ENCODE assay signal across 8 mouse cellular contexts in genomic region chr5:134951053-134951884, GRCm38 (mm10). TPM values are rescaled to one million over a fixed set of nuclear protein-coding genes. Genes with fewer than 3 reads are reported as not detected.
DNase-seq lines count a peak whose midpoint lies in the region; ATAC-seq and TF ChIP-seq lines count a peak whose summit lies in the region.
"Had no signal": no experiment of that assay in that cellular context is flagged by ENCODE, and none has a peak within 500 bp of the region (broad histone marks: within the 10 kb centered on the region; RNA-seq: fewer than 3 reads in every experiment).

No protein-coding gene starts in this region.

- no peaks in the 10 kb centered on the region for H3K9me3 ChIP-seq in heart, embryonic 10.5 days
- no peaks in the 10 kb centered on the region for H3K9me3 ChIP-seq in limb, embryonic 13.5 days
- H3K9me3 ChIP-seq in stomach, embryonic 14.5 days (ENCODE audit: control insufficient read depth, low read depth, low read length), result no peaks in the 10 kb centered on the region
- no peaks in the 10 kb centered on the region for H3K9me3 ChIP-seq in forebrain, postnatal 0 days (ENCODE audit: low read length)

- H3K4me2 ChIP-seq in limb, embryonic 13.5 days (replicated peaks), result peak overlapping the region; percentile 42
- peak overlapping the region; percentile 30 for H3K4me2 ChIP-seq in stomach, embryonic 14.5 days (replicated peaks; ENCODE audit: low read depth, low read length)
- H3K4me2 ChIP-seq in forebrain, postnatal 0 days (ENCODE audit: low read depth), result no peak overlapping the region

- peaks cover 24% of the 10 kb centered on the region for H3K27me3 ChIP-seq in heart, embryonic 10.5 days (ENCODE audit: insufficient read depth, poor library complexity, severe bottlenecking)
- peaks cover 26% of the 10 kb centered on the region for H3K27me3 ChIP-seq in limb, embryonic 13.5 days
- peaks cover 3% of the 10 kb centered on the region; the same call in 1 of the 2 replicates for H3K27me3 ChIP-seq in stomach, embryonic 14.5 days (ENCODE audit: control insufficient read depth, insufficient read depth, low read length)
- peaks cover 12% of the 10 kb centered on the region; the same call in 1 of the 2 replicates for H3K27me3 ChIP-seq in forebrain, postnatal 0 days (ENCODE audit: insufficient read depth, low read length)

- H3K4me1 ChIP-seq in heart, embryonic 10.5 days, result peaks cover 42% of the 10 kb centered on the region
- H3K4me1 ChIP-seq in limb, embryonic 13.5 days, result peaks cover 27% of the 10 kb centered on the region
- H3K4me1 ChIP-seq in stomach, embryonic 14.5 days (ENCODE audit: control insufficient read depth, insufficient read depth, low read length), result peaks cover 19% of the 10 kb centered on the region; the same call in 1 of the 2 replicates
- H3K4me1 ChIP-seq in forebrain, postnatal 0 days (ENCODE audit: insufficient read depth), result no peaks in the 10 kb centered on the region

- H3K9ac ChIP-seq in limb, embryonic 13.5 days, result peak overlapping the region; percentile 35; the same call in 1 of the 2 replicates
- no peak overlapping the region for H3K9ac ChIP-seq in stomach, embryonic 14.5 days (replicated peaks; ENCODE audit: low read depth, low read length)
- no peak overlapping the region for H3K9ac ChIP-seq in forebrain, postnatal 0 days

- peak overlapping the region; percentile 88 for H3K27ac ChIP-seq in heart, embryonic 10.5 days
- H3K27ac ChIP-seq in limb, embryonic 13.5 days, result no peak overlapping the region
- peak overlapping the region; percentile 75; the same call in 1 of the 2 replicates for H3K27ac ChIP-seq in stomach, embryonic 14.5 days (ENCODE audit: low read length)
- H3K27ac ChIP-seq in forebrain, postnatal 0 days (ENCODE audit: low read depth, low read length), result no peak overlapping the region

- TF ChIP-seq CTCF in forebrain, postnatal 0 days (IDR thresholded peaks at IDR 0.05; ENCODE audit: low read depth), result no peak

- ATAC-seq in limb, embryonic 13.5 days (ENCODE audit: low FRiP score, low read depth), result peak; percentile 15; the same call in 1 of the 2 replicates
- ATAC-seq in stomach, embryonic 14.5 days (ENCODE audit: insufficient number of reproducible peaks, insufficient read depth, low FRiP score, low read depth), result peak; percentile 70
- no peak for ATAC-seq in forebrain, postnatal 0 days

- H3K36me3 ChIP-seq in heart, embryonic 10.5 days, result no peaks in the 10 kb centered on the region
- no peaks in the 10 kb centered on the region for H3K36me3 ChIP-seq in limb, embryonic 13.5 days
- H3K36me3 ChIP-seq in stomach, embryonic 14.5 days (ENCODE audit: control insufficient read depth, insufficient read depth, low read length), result no peaks in the 10 kb centered on the region
- H3K36me3 ChIP-seq in forebrain, postnatal 0 days (ENCODE audit: insufficient read depth), result no peaks in the 10 kb centered on the region

- peak overlapping the region; percentile 48 for H3K4me3 ChIP-seq in heart, embryonic 10.5 days
- no peak overlapping the region for H3K4me3 ChIP-seq in limb, embryonic 13.5 days
- 0 out of 2 replicates have a peak overlapping the region, but pooled peaks have one; percentile 1 for H3K4me3 ChIP-seq in stomach, embryonic 14.5 days (ENCODE audit: low read depth, low read length)
- no peak overlapping the region for H3K4me3 ChIP-seq in forebrain, postnatal 0 days (ENCODE audit: low read depth, low read length)

- DNase-seq in c-Kit-positive CD71-negative TER-119-negative erythroid progenitor cells, embryonic 14.5 days (ENCODE audit: low read depth), result peak; percentile 42
- DNase-seq in heart, embryonic 10.5 days (ENCODE audit: low spot score), result peak; percentile 91
- no peak for DNase-seq in right cerebral cortex, postnatal 4 days
- no peak for DNase-seq in forebrain, postnatal 0 days
- DNase-seq in spleen, adult 18-20 months, result no peak

- WGBS in heart, embryonic 10.5 days, result 13% methylated on average over 19 of the region's 19 CpGs
- 18% methylated on average over 19 of the region's 19 CpGs for WGBS in limb, embryonic 13.5 days
- 8% methylated on average over 19 of the region's 19 CpGs for WGBS in stomach, embryonic 14.5 days
- 54% methylated on average over 19 of the region's 19 CpGs for WGBS in forebrain, postnatal 0 days

RNA-seq across cellular contexts. Expression of gene Cldn4, which starts 4.5 kb away (rescaled TPM):
- polyA plus RNA-seq in heart, embryonic 10.5 days (2016; fragmentation: Nextera tagmentation; extraction: Ambion mirVana), result 2.8 and 6.9 TPM in 2 replicates
- 16.7 and 18.9 TPM in 2 replicates for polyA plus RNA-seq in limb, embryonic 13.5 days (2015; fragmentation: Nextera tagmentation; extraction: Ambion mirVana)
- polyA plus RNA-seq in stomach, embryonic 14.5 days (2014; fragmentation: Nextera tagmentation; extraction: Ambion mirVana), result 91.5 and 93.9 TPM in 2 replicates
- total RNA-seq in forebrain, postnatal 0 days (2014; rRNA removed), result not detected in 2 replicates
- polyA plus RNA-seq in forebrain, postnatal 0 days (2015; fragmentation: Nextera tagmentation; extraction: Ambion mirVana), result not detected in 2 replicates

RNA-seq across cellular contexts. Expression of gene Mettl27, which starts 19.1 kb away (rescaled TPM):
- polyA plus RNA-seq in heart, embryonic 10.5 days (2016; fragmentation: Nextera tagmentation; extraction: Ambion mirVana), result 8.8 and 12.1 TPM in 2 replicates
- polyA plus RNA-seq in limb, embryonic 13.5 days (2015; fragmentation: Nextera tagmentation; extraction: Ambion mirVana), result 19.9 and 21.7 TPM in 2 replicates
- polyA plus RNA-seq in stomach, embryonic 14.5 days (2014; fragmentation: Nextera tagmentation; extraction: Ambion mirVana), result 22.1 and 26.3 TPM in 2 replicates
- 4.5 and 10.1 TPM in 2 replicates for total RNA-seq in forebrain, postnatal 0 days (2014; rRNA removed)
- 6.8 and 11.2 TPM in 2 replicates for polyA plus RNA-seq in forebrain, postnatal 0 days (2015; fragmentation: Nextera tagmentation; extraction: Ambion mirVana)

RNA-seq across cellular contexts. Expression of gene Cldn3, which starts 34.7 kb away (rescaled TPM):
- polyA plus RNA-seq in heart, embryonic 10.5 days (2016; fragmentation: Nextera tagmentation; extraction: Ambion mirVana), result 2.7 and 10.2 TPM in 2 replicates
- polyA plus RNA-seq in limb, embryonic 13.5 days (2015; fragmentation: Nextera tagmentation; extraction: Ambion mirVana), result 8.1 and 8.4 TPM in 2 replicates
- 69.7 and 71.2 TPM in 2 replicates for polyA plus RNA-seq in stomach, embryonic 14.5 days (2014; fragmentation: Nextera tagmentation; extraction: Ambion mirVana)
- total RNA-seq in forebrain, postnatal 0 days (2014; rRNA removed), result 5.5 and 8.8 TPM in 2 replicates
- 10.6 and 10.9 TPM in 2 replicates for polyA plus RNA-seq in forebrain, postnatal 0 days (2015; fragmentation: Nextera tagmentation; extraction: Ambion mirVana)

RNA-seq across cellular contexts. Expression of gene Cldn13, which starts 35.9 kb away (rescaled TPM):
- polyA plus RNA-seq in heart, embryonic 10.5 days (2016; fragmentation: Nextera tagmentation; extraction: Ambion mirVana), result 6.1 and 8.5 TPM in 2 replicates
- 0.45 and 2.0 TPM in 2 replicates for polyA plus RNA-seq in limb, embryonic 13.5 days (2015; fragmentation: Nextera tagmentation; extraction: Ambion mirVana)
- polyA plus RNA-seq in stomach, embryonic 14.5 days (2014; fragmentation: Nextera tagmentation; extraction: Ambion mirVana), result 1.0 TPM in 1 of 2 replicates, not detected in the other
- total RNA-seq in forebrain, postnatal 0 days (2014; rRNA removed), result not detected in 2 replicates
- polyA plus RNA-seq in forebrain, postnatal 0 days (2015; fragmentation: Nextera tagmentation; extraction: Ambion mirVana), result not detected in 2 replicates

RNA-seq across cellular contexts. Expression of gene Tmem270, which starts 44.7 kb away (rescaled TPM):
- not detected in 2 replicates for polyA plus RNA-seq in heart, embryonic 10.5 days (2016; fragmentation: Nextera tagmentation; extraction: Ambion mirVana)
- polyA plus RNA-seq in limb, embryonic 13.5 days (2015; fragmentation: Nextera tagmentation; extraction: Ambion mirVana), result not detected in 2 replicates
- not detected in 2 replicates for polyA plus RNA-seq in stomach, embryonic 14.5 days (2014; fragmentation: Nextera tagmentation; extraction: Ambion mirVana)
- not detected in 2 replicates for total RNA-seq in forebrain, postnatal 0 days (2014; rRNA removed)
- polyA plus RNA-seq in forebrain, postnatal 0 days (2015; fragmentation: Nextera tagmentation; extraction: Ambion mirVana), result not detected in 2 replicates
- polyA plus RNA-seq: large intestine, adult 2 months had no signal

Comparison
In these comparisons a context has a peak if more than half of its experiments do, and no peak if none do; other contexts are left out.
1. DNase-seq: peak in c-Kit-positive CD71-negative TER-119-negative erythroid progenitor cells, embryonic 14.5 days (single experiment) and heart, embryonic 10.5 days (single experiment); none in right cerebral cortex, postnatal 4 days (single experiment), forebrain, postnatal 0 days (single experiment) and spleen, adult 18-20 months (0 of 2).
2. H3K27ac ChIP-seq: peak in heart, embryonic 10.5 days (single experiment) and stomach, embryonic 14.5 days (single experiment); none in limb, embryonic 13.5 days (single experiment) and forebrain, postnatal 0 days (single experiment).
3. H3K4me3 ChIP-seq: peak in heart, embryonic 10.5 days (single experiment) and stomach, embryonic 14.5 days (single experiment); none in limb, embryonic 13.5 days (single experiment) and forebrain, postnatal 0 days (single experiment).